Mouse (Mus musculus) MEL (cell line): Measurements from ENCODE around the gene Cpne2.
A peak's percentile ranks its signal among the peaks of the same experiment; 100 is the strongest.

ENCODE experiments used
- CTCF ChIP-seq, 3 experiments: IDR thresholded peaks in 2 of 3; conservative IDR thresholded peaks in 1 of 3; 2 replicates each; pipeline ENCODE4 v1.5.1; 2011 to 2012; ENCODE audit warnings: low read length in 3 of 3, low read depth in 2 of 3, mild to moderate bottlenecking in 2 of 3, improper control_type of control experiment in 1 of 3, inconsistent platforms in 1 of 3, mixed read lengths in 1 of 3, moderate library complexity in 1 of 3; ENCODE audit not compliant: control insufficient read depth in 1 of 3, insufficient read depth in 1 of 3, poor library complexity in 1 of 3, severe bottlenecking in 1 of 3
- JUND ChIP-seq: IDR thresholded peaks from 2 replicates; pipeline ENCODE4 v1.6.1; 2011; ENCODE audit warnings: low read depth, mild to moderate bottlenecking, improper control_type of control experiment, low read length
- POLR2A ChIP-seq, 2 experiments: IDR thresholded peaks; 2 replicates each; pipeline ENCODE4 v1.6.1; 2011 to 2012; ENCODE audit warnings: low read length in 2 of 2, mild to moderate bottlenecking in 2 of 2, control low read depth in 1 of 2, improper control_type of control experiment in 1 of 2, low read depth in 1 of 2, moderate library complexity in 1 of 2; ENCODE audit not compliant: control insufficient read depth in 1 of 2, insufficient read depth in 1 of 2, poor library complexity in 1 of 2
- TAL1 ChIP-seq: IDR thresholded peaks from 2 replicates; pipeline ENCODE4 v1.6.1; 2012; ENCODE audit warnings: mild to moderate bottlenecking, inconsistent platforms, low read length, moderate library complexity, mixed read lengths
- USF1 ChIP-seq: IDR thresholded peaks from 2 replicates; pipeline ENCODE4 v1.6.1; 2014; ENCODE audit warnings: low read depth, mild to moderate bottlenecking, inconsistent platforms, low read length, improper control_type of control experiment, moderate library complexity
- USF2 ChIP-seq, 2 experiments: IDR thresholded peaks; 2 replicates each; pipeline ENCODE4 v1.6.1; 2011 to 2012; ENCODE audit warnings: improper control_type of control experiment in 2 of 2, low read length in 2 of 2, borderline replicate concordance in 1 of 2, inconsistent platforms in 1 of 2, low read depth in 1 of 2, mild to moderate bottlenecking in 1 of 2; ENCODE audit not compliant: insufficient read depth in 1 of 2

- no peak for TF ChIP-seq USF1
- no peak for TF ChIP-seq POLR2A (IDR thresholded peaks at IDR 0.05; ENCODE audit: control insufficient read depth in 1 of 2, insufficient read depth in 1 of 2, low read depth in 1 of 2, low read length in 2 of 2, poor library complexity in 1 of 2)
- no peak for TF ChIP-seq TAL1
- TF ChIP-seq CTCF (IDR thresholded peaks at IDR 0.05 in 2 of 3, conservative IDR thresholded peaks at IDR 0.05 in 1 of 3; ENCODE audit: control insufficient read depth in 1 of 3, insufficient read depth in 1 of 3, low read depth in 2 of 3, low read length in 3 of 3, poor library complexity in 1 of 3, severe bottlenecking in 1 of 3) = peak in 2 of 3 experiments; percentile 30 to 62; a peak in 3 of 6 replicates
- no peak for TF ChIP-seq USF2 (IDR thresholded peaks at IDR 0.05; ENCODE audit: borderline replicate concordance in 1 of 2, insufficient read depth in 1 of 2, low read depth in 1 of 2, low read length in 2 of 2)
- no peak for TF ChIP-seq JUND
These were observed 61.4 kb downstream of the Cpne2 start for GRCm38 (mm10) chr8:94594211-94594610.
